Mouse (Mus musculus) urinary bladder, postnatal 25 days (tissue): ENCODE measurements around the gene Rpl7l1.
"Not testable (repeated sequence)": the region's sequence is repeated elsewhere in the genome, so short reads cannot be mapped to it uniquely, and the experiment has no call there.

Experiments
- DNase-seq: peaks from one replicate; pipeline ENCODE4 v3.0.0; 2022; ENCODE audit warnings: low spot score

Gene Rpl7l1

GRCm38 (mm10) chr17:46775070-46775469 is 7.4 kb downstream of the Rpl7l1 start:
- no peak for DNase-seq

GRCm38 (mm10) chr17:46774131-46774472 is 8.4 kb downstream of the Rpl7l1 start:
- DNase-seq = no peak

- no peak for DNase-seq
Observed at GRCm38 (mm10) chr17:46773278-46774130, 9.0 kb downstream of the Rpl7l1 start.

DNA sequence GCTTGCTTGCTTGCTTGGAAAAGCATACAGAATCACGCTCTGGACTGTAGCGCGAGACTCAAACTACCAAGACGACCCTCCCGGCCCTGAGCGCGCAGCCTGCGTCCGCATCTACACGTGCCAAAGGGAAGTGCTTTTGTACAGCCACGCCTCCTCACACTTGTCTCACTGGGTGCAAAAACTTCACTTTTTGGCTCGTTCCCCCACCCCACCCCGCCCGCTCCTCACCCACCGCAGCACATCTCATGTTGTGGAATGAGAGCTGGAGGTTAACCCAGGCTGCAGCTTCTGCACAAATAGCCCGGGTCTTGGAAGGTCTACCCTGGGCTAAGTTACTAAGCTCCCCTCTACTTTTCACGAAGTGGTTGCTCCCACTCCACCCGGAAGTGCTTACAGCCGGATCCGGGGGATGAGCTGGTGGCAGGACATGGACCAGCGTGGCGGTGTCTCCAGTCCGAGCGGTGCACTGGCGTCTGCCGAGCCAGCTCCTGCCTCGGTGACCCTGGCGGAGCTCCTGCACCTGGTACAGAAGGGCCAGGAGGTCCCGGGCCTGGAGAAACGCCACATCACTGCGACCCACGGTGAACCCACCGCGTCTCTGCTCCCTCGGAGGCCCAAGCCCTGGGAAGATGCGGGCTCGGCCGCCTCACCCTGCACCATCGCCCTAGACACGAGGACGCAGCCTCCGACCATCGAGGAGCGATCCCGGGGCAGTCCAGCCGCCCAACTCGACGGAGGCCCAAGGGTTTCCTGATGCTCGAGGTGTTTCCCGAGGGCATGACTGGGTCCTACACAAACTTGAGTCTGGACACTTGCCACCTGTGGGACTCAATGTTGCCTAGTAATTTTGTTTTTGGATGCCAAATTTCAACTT is 9.8 kb downstream of the Rpl7l1 start, which contains the start of gene 2310039H08Rik:
TSS of gene 2310039H08Rik (plus strand) at position 232 of the 874 bp plus-strand sequence.
- DNase-seq = peak; percentile 77

DNA sequence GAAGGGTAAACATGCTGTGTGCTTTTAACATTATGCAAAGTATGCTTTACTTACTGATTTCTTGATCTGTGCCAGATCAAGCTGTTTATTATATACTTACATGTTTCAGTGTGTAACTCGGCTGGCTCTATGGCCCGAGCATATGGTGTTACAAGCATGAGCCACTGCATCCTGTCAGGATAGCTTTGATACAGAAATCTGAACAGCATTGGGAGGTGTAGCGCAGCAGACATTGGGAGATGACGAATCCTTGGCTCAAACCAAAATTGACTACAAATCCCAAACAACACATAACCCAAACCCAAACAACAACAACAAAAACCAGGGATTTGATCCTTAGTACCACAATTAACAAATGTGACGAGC is 10.5 kb downstream of the Rpl7l1 start:
- DNase-seq = no peak

DNA sequence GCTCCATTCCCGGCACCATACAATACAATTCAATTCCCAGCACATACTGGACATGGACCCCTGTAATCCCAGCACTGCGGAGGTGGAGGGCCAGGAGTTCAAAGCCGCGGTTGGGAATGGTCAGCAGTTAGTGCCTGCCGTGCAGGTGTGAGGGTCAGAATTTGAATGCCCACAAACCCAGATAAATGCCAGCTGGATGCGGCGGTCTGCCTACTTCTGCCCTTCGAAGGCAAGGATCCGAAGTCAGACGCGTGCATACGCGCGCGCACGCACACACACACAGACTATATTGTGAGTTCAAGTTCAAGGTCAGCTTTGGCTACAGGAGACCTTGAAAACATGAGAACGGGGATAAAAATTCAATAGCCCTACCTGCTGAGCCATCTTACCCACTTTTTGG is 10.9 kb downstream of the Rpl7l1 start:
- no peak for DNase-seq

DNA sequence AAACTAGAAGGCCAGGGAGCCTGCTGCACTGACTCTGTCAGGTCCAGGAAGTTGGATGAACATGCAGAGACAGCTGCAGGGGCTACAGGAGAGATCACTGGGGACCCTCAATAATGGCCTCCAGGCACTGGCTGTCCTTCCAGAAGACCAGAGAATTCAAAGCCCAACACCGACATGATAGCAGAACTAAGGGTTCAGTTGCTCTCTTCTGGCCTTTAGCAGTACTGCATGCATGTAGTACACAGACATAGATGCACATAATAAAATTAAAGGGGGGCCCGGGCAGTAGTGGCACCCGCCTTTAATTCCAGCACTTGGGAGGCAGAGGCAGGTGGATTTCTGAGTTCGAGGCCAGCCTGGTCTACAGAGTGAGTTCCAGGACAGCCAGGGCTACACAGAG is 11.4 kb downstream of the Rpl7l1 start:
- no peak for DNase-seq

GRCm38 (mm10) chr17:46770546-46770945 is 11.9 kb downstream of the Rpl7l1 start:
- no peak for DNase-seq

DNA sequence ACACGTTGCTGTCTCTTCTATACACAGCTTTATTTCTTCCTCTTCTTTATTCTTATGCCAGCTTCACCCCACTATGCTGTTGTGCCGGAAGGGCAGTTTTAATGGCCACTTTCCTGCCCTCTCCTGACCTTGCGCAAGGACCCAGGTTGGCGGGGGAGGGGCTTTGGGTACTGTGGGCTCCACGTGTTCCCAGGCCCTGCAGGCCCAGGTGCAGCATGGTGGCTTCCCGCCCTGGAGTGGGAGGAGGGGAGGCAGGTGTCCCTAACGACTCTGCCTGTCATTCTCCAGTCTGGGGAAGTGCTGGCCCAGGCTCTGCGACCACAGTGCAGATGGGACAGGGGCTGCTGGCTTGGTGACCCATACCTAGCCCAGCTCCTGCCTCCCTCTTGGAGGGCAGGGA is 14.6 kb downstream of the Rpl7l1 start:
- no peak for DNase-seq

GRCm38 (mm10) chr17:46764916-46765315 is 17.6 kb downstream of the Rpl7l1 start:
- DNase-seq = not testable (repeated sequence)

DNA sequence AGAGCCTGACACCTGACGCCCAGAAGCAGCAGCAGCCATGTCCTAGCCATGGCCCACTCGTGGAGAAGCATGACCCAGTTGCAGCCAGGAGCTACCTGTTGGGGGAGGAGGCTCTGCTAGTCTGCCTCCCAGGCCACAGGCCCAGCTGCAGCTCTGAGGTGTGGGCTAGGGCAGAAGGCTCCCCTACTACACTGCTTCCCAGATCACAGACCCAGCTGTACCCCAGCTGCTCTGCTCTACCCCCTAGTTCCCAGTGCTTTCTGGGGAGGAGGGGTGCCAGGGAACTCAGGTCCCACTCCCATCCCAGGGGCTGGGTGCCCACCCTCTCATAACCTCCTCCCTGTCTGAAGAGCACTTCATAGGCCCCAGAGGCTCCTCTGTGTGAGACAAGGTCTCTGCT is 18.9 kb downstream of the Rpl7l1 start, which contains the start of gene Ptcra:
TSS of gene Ptcra (minus strand) at position 169 of the 400 bp plus-strand sequence.
- no peak for DNase-seq

DNA sequence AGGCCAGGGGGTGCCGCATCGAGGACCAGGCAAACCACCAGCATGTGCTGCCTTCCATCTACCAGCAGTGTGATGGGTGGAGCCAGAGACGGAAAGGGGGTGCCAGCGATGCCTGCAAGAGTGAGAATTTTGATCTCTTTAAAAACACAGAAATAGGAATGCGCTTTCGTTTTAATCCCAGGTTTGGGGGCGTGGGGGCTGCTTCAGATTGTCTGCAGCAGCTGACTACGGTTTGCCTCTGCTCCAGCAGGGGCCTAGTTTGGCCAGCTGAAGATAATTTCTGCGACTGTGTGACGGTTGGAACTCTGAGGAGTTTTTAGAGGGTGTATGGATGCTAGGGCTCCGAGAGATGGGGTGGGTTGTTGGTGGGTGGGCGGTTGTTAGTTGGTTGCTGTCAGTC is 23.7 kb downstream of the Rpl7l1 start:
- no peak for DNase-seq

- DNase-seq = peak; percentile 95
Observed at GRCm38 (mm10) chr17:46751794-46752556, 30.5 kb downstream of the Rpl7l1 start, which contains the start of gene Cnpy3. Gene Cnpy3, minus strand, starts transcription at chr17:46752214.

- DNase-seq = no peak
Observed at GRCm38 (mm10) chr17:46751056-46751793, 31.2 kb downstream of the Rpl7l1 start.

DNA sequence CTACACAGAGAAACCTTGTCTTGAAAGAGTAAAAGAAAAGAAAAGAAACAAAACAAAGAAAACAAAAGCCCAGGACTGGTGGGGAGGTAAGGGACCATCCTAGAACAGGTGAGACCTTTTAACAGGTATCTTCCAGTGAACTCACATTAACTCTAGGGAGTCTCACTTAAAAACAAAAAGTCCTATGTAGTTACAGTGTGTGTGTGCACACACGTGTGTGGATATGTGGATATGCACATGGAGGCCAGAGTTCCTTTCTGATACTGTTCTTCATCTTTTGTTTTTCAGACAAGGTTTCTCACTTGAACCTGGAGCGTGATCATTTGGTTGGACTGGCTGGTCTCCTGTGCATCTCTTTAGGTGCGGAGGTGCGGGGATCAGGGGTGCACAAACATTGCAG is 31.9 kb downstream of the Rpl7l1 start:
- no peak for DNase-seq

DNA sequence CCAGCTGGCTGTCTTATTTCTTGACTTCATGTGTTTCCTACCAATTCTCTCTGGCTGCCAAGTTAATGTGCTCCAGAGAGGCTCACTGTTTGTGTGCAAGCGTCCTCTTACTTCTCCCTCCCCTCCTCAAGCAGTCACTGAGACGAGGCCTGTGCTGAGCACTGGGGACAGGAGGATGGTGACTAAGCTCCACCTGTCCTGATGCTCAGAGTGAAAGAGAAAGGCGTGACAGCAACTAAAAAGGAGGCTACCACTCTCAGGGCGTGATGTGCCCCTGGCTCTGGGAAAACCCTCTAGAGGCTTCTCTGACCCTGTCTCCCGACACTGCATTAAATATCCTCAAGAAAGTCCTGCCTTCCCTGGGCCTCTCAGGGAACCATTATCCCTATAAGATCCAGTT is 33.2 kb downstream of the Rpl7l1 start:
- DNase-seq = no peak

DNA sequence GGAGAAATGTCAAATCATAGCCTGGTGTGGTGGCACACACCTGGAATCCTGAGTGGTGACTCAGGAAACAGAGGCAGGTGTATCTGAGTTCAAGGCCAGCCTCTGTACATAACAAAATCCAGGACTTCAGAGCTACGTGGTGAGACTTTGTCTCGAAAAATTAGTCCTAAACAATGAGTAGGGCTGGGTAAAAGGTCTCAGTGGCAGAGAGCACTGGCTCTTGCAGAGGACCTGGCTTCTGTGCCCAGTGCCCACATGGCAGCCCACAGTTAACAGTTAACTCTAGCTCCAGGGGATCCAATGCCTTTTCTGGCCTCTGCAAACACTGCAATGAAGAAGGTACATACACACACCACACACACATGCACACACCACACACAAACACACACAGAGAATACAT is 34.7 kb downstream of the Rpl7l1 start:
- DNase-seq = no peak

DNA sequence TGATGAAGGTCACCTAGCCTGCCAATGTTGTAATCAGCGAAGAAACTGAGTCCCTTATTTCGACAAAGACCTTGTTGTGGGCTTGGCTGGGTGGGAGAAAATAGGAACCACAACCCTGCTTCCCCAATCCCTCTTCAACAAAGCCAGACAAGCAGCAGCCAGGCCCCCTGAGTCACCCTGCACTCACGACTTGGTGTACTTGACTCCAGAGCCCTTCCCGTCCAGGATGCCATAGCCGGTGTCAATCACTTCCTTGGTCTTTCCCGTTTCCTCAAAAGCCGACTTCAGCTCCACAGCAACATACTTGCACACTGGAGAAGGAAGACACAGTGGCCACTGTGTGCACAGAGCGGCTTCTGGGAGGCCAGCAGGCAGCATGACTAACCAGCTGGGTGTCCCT is 35.2 kb downstream of the Rpl7l1 start:
- DNase-seq = no peak

- DNase-seq = no peak
Observed at GRCm38 (mm10) chr17:46745506-46745905, 37.0 kb downstream of the Rpl7l1 start.

DNA sequence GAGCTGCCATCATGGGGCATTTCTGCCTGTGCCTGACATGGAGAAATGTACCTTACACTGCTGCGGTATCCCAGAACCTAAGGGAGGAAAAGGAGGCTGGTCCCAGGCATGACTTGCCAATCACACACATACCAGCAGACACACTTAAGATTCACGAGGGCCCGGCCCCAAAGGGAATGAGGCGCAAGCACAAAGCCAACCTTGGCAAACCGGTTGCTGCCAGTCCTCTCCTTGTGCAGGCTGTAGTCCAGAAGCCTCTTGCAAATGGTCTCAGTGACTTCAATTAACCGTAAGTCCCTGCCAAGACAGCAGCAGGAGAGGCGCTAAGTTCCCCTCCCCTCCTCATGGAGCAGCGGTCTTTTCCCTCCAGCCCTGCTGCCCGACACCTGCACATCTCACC is 39.5 kb downstream of the Rpl7l1 start:
- DNase-seq = no peak

- DNase-seq = no peak
Observed at GRCm38 (mm10) chr17:46741305-46741704, 41.2 kb downstream of the Rpl7l1 start.

- DNase-seq = no peak
Observed at GRCm38 (mm10) chr17:46736160-46736559, 46.3 kb downstream of the Rpl7l1 start.
